Mouse (Mus musculus) frontal cortex, postnatal 36 days (tissue): ENCODE measurements around the gene Cldn22.
"Not testable (repeated sequence)": the region's sequence is repeated elsewhere in the genome, so short reads cannot be mapped to it uniquely, and the experiment has no call there.

Source experiments
- DNase-seq, 2 experiments: peaks; one replicate each; pipeline ENCODE4 v3.0.0; 2022; ENCODE audit warnings: low spot score in 2 of 2

Cldn22 gene

DNA sequence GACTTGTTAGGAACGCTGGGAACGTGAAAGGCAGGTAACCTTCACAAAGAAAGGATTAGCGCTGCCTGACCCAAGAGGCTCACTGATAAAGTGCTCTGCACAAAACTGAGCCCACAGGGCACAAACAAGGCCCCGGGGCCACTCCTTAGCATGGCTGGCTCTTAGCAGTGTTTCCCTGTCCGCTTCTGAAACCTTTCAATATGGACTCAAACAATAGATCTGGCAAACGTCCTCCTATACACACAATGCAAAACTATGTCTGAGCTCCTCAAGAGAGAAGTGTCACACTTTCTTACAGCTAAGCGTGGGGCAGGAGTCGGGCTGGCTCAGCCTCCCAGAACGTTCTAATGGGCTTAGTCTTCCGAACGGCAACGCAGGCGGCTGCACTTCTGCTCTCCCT is at the start of gene Cldn22:
Cldn22 (plus strand) TSS at position 301 of the 400 bp plus-strand sequence.
- DNase-seq = no peak

DNA sequence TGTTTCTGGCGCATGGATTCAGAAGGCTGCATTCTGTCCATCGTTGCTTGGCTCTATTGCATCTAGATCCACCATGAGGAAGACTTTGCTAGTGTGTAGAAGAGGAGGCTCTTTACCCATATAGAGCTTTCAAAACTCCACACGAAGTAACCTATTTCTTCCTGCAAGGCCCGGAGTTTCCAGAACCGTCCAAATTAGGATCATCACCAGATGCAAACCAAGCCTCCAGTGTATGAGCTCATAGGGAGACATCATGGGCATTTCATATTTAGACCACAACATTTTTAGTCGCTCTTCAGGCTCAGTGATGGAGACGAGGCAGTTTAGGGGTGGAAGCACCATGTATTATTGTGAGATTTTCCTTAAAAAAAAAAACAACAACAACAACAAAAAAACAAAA is 46.9 kb upstream of the Cldn22 start:
- no peak for DNase-seq

DNA sequence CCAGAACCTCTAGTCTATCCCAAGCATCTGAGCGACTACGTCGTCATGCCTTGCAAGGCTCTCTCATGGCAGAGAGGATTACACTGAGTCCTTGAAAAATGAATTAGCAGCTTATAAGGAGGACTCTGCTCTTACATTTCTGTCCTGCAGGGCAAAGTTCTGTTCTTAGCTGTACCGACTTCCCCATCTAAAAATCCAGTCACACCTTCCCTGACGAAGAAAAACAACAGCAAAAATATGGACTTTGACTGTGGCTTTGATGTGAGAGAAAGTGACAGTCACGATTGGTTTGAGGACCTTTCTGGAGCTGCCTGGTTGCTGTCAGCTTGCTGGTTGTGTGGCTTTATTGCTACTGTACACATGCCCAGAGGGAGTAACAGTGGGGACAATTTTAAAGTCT is 44.7 kb upstream of the Cldn22 start:
- no peak for DNase-seq

DNA sequence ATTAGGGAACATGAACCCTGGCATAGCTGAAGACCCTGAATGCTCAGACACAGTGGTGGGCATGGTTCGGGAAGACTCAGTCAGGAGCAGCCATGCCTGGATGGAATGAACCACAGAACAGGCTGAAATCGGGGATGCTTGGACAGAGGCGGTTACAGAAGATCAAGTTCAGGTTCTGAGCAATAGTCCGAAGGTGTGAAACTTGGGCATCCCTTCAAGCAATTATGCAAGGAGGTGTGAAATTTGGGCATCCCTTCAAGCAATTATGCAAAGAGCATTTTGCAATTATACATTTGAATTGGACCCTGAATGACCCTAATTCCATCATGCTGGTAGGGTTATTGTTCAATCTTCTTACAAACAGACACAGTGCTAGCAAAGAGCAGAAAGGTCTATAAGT is 42.4 kb upstream of the Cldn22 start:
- DNase-seq = no peak

DNA sequence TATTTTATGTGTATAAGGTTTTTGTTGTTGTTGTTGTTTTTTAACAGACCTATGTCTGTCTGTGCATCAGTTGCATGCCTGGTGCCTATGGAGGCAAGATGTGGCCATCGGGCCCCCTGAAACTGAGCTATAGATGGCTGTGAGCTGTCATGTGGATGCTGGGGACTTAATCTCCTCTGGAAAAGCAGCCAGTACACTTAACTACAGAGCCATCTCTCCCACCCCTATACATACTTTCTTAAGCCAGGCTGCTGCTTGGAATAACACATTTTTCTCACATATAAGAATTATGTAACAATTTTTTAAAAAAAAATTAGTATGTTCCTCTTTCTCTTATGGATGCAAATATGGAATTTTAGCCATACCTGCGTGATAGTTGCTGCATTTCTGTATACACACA is 40.7 kb upstream of the Cldn22 start:
- DNase-seq = peak in 1 of 2 experiments; percentile 54

DNA sequence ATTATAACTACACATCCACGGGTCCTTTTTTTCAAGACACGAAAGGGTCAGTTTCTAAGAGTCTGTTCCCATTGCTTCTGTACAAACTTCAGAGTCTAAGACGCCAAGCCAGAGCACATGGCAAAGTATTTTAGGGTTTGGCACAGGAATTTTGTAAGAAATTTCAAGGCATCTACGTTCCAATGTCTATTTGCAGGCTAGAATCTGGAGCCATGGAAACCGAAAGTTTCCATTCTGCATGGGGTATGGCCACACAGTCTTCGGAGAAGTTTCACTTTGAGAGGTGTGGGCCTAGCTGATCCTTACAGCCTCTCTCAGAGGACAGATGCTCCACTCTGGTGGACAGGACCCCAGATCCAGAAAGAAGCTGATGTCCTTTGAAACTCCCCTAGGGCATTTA is 40.3 kb upstream of the Cldn22 start:
- DNase-seq = peak in 1 of 2 experiments; percentile 82

DNA sequence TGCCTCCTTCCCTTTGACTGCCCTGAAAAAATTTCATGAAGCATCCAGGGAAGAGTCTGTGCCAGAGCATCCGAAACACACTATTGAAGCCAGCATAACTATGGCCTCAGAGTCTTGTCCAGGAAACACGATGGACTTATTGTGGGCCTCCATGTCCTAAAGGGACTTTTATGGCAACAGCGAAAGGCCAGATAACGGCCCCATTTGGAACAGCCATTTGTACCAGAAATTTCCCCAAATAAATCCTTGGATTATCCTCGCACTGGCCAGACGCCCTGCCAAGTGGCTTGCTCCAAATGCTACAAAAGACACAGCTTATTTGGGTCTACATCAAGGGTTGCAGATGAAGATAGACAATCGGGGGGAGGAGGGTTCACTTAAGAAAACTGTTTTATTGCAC is 39.8 kb upstream of the Cldn22 start:
- DNase-seq = no peak

DNA sequence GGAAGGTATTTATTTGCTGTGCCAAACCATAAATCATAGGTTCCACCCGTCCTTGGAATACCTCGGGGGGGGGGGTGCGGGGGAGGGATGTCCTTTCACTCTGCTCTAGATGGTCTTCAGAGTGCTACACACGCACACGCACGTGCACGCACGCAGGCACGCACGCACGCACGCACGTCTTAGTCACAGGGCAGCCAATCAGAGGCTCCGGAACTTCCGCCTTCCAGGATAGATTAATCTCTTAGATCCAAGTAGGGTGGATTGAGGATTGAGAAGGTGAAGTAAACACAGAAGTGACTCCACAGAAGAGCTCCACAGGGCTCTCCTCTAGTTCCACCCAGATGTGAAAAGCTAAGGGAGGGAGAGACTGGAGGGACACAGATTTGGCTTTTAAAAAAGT is 38.0 kb upstream of the Cldn22 start:
- no peak for DNase-seq

DNA sequence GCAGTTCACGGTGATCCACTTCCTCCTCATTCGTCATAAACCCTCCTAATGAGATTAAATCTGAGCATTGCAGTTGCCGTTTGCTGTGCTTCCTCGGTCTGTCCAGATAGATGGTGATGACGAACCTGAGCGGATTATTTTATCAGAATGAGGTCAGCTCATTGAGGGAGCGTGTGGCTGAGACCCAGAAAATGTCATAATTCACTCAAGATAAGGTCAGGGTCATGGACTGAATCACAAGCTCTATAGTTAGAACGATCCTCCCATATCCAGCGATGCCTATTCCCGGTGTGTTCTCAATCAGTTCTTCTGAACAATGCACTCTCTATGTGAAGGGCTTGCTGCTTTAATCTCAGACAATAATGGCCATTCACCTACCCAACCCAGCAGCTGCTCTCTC is 36.6 kb upstream of the Cldn22 start:
- DNase-seq = no peak

DNA sequence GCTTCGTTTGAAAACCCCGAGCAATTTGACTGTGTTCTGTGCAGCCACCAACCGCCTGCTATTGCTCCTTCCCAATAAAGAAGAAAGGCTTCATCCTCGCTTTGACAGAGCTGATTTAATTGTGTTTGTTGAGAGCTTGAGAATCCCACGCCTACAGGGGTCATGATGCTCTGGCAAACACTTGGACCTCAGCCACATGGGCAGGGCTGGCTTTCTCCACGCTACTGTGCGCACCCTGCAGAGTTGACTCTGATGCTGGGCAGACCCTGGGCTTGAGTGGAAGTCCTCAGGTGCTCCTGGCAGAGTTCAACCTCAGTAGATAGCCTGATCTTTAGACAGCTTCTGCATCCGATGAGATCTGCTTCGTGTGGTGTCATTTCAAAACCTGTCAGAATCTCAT is 32.3 kb upstream of the Cldn22 start:
- no peak for DNase-seq

DNA sequence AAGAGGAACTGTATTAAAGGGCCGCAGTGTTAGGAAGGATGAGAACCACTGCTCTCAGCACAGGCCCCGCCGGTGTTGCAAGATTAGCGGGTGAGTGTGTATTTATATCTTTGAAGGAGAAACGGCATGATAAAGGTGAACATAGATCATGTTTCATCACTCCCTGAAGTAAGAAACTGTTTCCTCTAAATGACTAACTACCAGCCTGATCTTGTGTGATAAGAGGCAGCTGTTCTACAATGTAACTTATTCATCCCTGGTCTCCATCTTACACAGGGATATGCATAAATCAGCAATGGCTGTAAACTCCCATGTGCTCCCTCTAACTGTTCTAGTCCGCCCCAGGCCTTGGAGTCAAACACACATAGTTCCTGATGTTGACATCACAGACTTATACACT is 24.8 kb upstream of the Cldn22 start:
- DNase-seq = no peak

DNA sequence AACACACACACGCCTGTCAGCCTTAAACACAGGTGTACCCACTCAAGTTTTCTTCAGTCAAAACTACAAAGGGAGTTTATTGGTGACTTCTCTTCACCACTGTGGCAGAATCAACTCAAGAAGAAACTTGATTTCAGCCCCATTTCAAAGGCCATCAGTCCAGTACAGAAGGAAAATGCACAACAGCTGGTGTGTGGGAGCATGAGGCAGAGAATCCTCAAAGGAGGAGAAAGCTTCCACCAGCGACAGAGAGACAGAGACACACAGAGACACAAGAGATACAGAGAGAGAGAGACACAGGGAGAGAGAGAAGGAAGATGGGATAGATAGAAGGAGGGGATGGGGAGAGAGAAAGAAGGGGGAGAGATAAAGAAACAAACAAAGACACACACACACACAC is 21.9 kb upstream of the Cldn22 start:
- no peak for DNase-seq

DNA sequence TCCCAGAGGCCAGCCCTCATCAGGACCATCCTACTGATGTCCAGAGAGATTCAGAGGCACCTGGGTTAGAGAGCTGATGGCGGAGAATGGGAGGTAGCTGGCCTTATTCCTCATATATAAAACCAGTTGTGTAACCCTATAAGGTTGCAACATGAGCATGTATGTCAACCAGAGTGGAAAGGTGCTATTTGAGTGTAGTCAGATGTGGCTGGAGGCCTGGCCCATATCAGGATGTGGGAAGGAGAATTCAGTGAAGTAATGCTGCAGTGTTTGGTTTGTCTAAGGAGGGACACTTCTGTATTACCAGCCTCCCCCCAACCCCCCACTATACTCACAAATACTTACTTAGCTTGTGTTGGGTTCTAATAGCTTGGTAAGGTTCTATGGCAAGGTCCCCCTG is 20.0 kb upstream of the Cldn22 start:
- no peak for DNase-seq

DNA sequence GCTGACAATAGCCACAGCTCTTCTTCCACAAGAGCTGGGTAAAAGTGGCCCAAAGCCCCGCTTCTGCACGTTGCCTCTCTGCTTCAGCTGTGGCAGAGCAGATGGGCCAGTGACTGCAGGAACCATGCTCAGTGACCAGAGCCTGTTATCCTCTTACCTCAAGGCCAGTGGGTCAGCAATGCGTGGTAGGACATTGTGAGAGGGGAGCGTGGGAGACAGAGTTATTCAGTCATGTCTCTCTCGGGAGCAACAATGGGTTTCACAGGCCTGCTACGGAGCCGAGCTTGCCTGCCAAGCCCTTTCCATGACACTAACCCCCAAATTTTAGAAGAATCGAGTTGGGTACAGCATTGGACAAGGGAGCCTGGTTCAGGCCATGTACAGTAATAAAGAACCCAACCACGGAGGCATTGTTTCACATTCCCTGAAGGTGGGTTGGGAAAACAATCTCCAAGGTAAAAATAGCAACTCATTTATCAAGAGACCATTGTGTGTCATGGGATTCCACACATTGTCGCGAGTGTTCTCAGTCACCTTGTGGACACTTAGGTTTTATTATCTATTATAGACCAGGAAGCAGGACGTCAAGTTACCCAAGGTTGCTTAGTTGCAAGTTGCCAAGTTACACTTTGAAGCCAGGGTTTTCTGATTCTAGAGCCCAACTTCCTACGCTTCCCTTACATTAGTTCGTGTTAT is 14.2 kb upstream of the Cldn22 start:
- no peak for DNase-seq

DNA sequence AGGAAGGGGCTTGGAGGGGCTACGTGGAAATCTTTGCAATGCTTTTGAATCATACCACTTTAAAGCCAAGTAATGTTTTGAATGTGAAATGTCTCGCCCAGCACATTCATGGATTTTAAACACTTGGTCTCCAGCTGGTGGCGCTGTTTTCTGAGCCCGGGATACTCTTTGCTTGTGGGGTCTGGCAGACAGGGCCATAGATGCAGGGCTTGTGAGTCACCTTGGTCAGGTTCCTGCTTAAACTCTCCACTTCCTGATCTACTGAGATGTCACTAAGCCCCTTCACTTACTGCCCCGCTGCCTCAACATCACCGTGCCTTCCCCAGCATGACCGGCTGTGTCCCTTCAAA is 13.6 kb upstream of the Cldn22 start:
- DNase-seq = no peak

DNA sequence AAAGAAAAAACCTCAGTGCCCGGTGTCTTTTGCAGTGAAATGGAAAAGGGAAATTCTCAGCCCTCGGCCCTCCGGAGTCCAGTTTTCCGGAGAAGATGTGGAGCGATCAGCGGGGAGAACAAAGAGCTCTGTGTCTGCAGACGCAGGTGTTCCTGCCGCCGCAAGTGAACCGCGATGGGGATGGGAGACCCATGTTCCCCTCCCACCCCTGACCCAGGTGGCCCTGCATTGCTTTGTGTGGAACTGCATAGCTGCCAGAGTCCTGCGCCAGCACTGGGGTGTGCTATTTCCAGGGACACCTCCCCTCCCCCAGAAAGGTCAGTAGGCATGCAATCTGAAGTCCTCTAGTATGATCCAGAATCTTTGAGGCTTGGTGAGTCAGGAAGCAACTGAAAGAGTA is 13.1 kb upstream of the Cldn22 start:
- DNase-seq = no peak

DNA sequence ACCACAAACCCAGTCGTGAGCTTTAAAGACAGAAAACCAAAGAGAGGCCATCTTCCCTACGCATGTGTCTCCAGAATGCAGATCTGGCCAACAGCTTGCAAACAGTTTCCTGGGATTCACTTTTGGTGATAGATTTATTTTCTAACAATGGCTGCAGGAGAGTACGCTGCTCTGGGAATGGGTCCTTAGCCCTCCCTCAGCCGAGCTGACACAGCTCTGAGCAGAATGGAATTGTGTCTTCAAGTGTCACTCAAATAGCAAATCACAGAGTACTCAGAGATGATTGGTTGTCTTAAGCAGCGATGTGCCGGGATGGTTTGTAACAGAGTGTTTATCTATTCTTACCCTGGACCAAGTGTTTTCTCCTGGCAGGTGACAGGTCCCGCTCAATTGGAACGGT is 5.2 kb upstream of the Cldn22 start:
- no peak for DNase-seq

DNA sequence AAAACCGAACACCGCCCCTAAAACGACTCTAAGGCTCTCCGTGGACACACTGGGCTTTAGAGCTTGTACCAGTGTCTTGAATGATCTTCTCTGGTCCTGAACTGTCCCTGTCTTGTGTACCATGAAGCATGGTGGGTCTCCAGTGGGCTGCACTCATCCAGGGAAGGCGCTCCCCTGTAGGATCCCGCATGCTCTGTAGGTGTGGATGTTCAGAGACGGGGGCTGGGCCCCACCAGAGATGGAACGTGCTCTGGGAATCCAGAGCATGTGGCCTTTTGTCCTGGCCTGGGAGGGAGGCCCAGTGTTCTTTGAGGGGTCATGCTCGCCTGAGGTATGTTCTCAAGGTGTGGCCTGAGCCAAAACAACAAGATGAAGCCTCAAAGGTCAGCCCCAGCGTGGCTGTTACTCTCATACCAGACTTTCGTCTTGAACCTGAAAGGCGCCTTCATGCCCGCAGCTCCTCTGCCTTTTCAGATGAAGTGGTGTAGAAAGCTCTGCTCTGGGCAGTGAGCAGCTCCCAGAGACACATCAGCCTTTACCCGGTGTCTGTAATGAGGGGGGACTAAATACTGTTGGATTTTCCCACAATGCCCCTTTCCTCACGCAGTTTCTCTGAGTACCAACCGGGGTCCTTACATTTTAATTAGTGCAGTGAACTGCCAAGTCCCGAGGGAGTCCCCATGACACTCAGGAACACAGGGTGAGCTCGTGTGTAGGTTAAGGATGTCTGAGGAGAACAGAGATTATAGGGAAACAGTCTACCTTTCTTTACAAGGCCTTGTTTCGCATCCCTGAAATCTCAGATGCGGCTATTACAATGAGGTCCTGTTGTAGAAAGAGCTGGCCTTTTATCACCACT is 3.1 kb upstream of the Cldn22 start:
- no peak for DNase-seq

DNA sequence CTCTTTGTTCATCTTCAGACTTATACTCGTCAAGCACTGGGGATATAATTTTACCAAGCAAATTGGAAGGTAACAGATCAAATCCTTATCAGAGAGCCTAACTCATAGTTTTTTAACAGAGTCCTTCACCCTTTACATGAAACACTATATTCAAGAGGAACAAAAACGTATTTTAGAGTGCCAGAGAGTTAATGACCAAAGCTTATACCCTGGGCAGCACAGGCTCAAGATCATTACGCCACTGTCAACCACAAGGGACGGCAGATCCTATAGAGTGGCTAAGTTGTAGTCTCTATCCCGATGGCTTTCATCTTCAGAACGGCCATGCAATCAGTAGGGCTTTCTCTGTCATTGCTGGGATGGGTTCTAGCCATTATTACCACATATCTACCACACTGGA is 2.4 kb upstream of the Cldn22 start, which contains the start of gene Cldn24:
Cldn24 (plus strand) TSS at position 301 of the 400 bp plus-strand sequence.
- no peak for DNase-seq

DNA sequence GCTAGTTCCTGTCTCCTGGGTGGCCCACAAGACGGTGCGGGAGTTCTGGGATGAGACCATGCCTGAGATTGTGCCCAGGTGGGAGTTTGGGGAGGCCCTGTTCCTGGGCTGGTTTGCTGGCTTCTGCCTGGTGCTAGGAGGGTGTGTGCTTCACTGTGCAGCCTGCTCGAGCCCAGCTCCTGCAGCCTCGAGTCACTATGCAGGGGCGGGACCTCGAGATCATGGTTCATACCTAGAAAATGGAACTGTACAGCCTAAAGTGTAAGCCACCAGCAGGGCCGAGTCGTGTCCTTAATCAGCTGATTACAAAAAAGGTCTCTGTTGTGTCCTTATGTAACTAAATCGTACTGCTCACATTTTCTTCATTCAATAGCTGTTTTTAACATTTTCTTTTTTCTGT is 1.7 kb upstream of the Cldn22 start:
- not testable (repeated sequence) for DNase-seq

DNA sequence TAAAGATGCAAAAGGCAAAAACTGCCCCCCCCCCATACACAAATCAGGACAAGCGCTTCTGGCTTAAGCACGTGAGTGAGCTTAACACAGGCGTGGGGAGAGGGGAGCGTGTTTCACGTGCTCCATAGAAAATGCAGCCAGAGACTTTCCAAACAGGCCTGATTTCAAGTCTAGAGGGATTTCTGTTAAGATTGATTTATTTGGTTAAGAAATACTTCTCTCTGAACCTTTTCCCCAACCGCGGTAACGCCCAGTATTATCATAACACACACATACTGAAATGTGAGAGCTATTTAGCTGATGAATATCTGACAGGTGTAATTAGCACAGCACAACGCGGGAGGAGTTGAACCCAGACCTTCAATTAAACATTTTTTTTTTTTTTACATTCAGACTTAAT is 505 bp upstream of the Cldn22 start:
- DNase-seq = no peak

DNA sequence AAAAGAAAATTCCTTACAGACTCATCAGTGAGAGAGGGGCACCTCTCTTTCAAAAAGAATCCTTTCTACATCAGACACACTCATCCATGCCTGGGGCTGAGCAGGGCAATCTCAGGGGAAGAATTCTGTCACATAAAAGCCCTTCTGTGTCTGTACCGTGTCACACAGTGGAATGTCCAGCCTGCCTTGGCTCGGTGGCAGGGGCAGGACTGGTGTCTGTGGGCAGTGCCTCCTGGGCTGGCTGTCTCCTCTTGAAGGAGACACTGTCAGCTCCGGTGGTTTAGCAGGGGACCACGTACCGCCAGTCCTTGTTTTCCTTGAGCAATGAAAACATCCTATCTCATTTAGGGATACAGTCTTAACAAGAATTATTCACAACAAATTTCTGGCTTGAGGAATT is 1.3 kb downstream of the Cldn22 start:
- DNase-seq = no peak

DNA sequence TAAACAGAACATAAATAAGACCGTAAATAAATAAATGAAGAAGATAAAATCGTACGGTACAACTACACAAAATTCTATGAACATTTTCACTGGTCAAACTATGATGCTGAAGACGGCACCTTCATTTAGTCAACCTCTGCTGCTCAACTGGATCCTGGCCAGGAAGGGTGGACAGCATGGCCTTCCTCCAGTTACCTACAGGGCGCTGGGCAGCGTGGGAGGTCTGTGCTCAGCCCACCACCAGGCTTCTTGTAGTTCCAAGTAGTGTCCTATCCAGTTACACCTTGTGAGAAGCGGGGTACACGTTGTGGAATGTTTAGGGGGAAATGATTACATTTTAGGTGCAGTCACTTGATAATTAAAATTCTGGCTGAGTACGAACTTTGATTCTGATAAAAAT is 2.6 kb downstream of the Cldn22 start:
- DNase-seq = no peak
